Mouse (Mus musculus) testis, postnatal 14 days (tissue): ENCODE measurements around the gene Flt3.

Source experiments
- DNase-seq: peaks from one replicate; pipeline ENCODE4 v3.0.0; 2021; ENCODE audit warnings: low spot score

Flt3 gene

DNA sequence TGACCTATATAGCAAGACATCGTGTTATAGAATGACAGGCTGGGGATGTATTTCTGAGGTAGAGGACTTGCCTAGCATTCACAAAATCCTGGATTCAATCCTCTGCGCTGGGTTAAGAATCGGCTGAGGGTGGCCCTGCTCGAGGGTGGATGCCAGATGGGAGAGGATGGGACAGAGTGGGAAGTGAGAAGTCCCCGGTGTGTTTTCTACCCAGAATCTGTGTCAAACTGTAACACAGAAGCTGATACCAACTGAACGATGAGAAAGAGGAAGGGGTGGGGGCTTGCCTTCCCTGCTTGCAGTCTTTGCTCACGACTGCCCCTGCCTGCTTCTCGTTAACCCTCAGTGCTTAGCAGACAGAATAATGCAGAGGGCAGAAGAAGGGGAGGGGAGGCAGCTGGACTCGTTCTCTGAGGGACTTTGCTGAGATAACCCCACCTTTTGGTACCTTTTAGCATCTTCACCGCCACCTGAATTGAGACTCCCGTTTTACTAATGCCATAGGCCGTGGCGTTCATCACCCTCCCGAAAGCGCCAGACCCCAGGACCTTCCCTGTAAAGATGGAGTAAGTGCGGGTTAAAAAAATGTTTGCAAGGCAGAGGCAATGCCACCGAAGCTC, 46.0 kb downstream of the Flt3 start:
- DNase-seq = no peak

DNA sequence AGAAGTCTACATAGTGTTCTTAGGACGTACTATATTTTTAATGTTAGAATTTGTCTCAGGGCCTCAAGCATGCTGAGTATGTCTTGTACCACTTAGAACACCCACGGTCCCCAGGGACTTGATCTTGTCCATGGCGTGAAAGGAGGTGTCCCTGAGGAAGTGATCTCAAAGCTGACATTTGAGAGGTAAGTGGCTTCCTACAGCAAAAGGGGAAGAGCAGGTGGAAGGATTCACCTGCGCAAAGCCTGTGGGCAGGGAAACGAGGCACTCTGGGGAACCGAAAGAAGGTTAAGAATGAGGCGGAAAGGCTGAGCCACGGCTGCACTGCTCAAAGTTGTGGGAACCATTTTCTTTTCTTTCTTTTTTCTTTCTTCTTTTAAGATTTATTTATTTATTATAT, 48.4 kb downstream of the Flt3 start:
- DNase-seq = no peak

DNA sequence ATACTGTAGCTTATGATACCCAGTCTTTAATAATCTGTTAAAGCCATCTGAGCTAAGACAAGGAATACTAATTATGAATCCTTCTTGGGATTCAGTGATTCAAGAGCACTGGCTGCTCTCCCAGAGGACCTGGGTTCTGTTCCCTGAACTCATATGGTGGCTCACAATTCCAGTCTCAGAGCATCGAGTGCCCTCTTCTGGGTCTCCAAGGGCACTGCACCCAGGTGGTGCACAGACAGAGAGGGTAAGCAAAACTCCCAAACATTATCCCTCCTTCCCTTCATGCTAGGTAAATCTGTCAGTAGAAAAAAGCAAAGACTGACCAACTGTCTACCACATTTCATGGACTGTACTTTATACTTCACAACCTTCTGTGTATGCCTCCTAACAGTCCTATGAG, 54.3 kb downstream of the Flt3 start:
- no peak for DNase-seq

DNA sequence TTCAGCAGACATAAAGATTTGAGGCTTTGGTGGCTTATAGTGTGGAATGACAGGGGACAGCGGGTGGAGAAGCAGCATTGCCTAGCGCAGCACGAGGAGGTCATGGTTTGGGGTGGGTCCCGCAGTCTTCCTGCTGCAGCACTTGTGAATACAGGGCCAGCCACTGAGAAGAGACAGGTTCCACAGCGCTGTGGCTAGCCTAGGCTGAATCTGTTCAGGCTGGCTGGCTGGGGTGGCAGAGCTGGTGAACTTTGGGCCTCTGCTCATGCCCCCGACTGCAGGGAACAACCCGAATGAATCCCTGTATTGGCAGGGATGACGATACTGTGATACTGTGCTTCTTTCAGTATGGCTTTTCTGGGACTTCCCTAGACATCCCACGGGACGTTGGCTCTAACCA, 56.4 kb downstream of the Flt3 start:
- no peak for DNase-seq

DNA sequence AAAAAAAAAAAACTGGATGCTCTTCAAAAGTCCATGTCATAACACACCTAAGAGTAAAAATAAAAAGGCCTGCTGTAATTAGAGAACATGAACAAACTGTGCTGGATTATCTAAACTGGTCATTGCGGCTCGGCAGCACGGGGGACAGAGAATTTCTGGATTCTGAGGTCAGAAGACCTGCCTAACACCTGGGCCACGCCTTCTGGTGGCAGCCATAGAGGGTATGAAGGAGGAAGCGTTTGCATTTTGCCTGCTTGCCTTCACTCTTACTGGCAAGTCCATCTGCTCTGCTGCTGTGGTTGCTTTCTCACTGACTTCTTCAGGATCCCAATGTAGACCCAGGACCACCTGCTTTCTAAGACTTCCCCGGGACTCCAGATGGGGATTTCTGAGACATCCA, 57.4 kb downstream of the Flt3 start:
- no peak for DNase-seq

DNA sequence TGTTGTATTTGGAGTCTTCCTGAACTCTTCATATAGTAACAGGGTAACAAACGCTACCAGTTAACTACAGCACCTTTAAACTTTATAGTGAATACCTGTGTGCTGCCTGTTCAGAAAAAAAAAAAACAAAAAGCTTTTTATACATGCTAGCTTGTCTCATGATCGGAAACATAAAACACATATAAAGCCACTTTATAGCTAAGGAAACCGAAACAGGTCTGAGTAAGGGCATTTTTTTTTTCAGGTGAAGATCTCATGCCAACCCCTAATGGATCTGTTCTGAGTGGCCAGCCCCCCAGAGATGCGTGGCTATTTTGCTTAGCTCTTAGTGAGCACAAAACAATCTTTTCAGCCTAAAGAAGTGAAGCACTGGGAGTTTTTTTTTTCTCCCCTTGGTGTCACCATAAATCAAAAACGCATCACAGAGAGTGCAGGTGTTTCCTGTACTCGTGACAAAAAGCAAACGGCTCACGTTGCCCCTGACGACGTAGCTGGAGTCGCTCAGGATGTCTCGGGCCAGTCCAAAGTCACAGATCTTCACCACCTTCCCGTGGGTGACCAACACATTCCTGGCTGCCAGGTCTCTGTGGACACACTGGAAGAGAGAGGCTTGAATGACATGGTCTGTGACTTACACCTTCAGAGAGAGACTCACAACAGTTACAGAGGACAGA, 59.4 kb downstream of the Flt3 start:
- no peak for DNase-seq

DNA sequence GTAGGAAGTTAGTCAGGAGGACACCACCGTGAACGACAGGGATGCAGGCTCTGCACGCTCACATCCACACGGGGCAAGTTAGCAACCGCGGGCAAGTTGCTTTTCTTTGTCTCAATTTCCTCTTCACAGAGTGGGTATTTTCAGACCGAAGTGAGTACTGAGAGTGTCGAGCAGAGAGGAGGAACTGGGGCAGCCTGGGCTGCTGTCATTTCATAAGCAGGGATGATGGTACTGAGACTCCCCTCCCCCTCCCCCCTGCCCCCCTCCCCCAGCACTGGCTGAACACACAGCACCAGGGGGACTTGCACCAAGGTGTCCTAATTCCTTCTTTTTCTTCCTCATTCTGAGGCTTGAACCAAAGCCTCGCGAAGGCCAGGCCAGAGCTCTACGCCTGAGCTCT, 60.7 kb downstream of the Flt3 start:
- DNase-seq = no peak

DNA sequence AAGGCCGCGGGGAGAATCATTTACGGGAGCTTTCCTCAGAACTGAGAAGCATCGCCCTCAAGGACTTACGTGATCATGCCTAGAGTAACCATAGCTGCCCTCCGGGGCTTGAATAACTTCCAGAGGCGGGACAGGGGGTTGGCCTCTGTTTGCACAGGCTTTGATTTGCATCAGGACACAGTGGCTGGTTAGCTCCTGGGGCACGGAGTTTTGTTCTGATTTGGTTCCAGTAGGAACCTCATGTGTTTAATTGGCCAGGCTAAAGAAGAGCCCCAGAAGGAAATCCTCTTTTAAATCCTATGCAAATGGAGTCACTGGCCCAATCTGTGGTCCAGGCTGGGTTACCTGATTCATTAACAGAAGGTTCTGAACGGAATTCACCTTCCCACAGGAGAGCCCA, 61.3 kb downstream of the Flt3 start:
- DNase-seq = no peak

DNA sequence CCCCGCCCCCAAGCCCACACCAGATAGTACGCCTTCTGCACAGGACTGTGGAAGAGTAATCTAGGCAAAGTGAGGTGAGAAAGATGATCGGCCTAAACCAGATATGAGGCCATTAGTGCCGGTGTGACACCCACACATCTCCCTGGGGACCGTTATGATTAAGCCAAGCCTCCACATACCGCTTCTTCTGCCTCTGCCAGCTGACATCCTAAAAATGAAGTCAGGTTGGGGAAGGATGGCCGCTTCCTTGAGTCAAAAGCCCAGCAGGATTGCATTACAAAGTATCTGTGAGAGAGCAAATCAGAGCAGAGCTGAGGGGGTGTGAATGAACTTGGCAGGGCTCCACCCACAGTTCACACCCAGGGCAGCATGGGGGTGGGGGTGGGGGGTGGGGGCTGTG, 67.6 kb downstream of the Flt3 start:
- DNase-seq = peak; percentile 16

DNA sequence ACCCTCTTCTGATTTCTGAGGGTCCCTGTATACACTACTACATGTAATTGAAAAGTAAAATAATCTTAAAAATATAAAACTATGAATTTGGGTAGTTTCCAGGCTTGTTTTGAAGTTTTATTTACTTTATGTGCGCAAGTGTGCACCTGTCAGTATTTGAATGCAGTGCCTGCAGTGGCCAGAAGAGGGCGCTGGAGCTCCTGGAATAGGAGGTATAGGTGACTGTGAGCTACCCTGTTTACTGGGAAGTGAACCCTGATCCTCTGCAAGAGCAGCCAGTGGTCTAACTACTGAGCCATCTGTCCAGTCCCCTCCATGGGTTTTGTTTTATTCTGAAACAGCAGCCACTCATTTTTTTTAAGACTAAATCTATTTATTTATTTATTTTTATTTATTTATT, 68.7 kb downstream of the Flt3 start:
- DNase-seq = peak; percentile 57

DNA sequence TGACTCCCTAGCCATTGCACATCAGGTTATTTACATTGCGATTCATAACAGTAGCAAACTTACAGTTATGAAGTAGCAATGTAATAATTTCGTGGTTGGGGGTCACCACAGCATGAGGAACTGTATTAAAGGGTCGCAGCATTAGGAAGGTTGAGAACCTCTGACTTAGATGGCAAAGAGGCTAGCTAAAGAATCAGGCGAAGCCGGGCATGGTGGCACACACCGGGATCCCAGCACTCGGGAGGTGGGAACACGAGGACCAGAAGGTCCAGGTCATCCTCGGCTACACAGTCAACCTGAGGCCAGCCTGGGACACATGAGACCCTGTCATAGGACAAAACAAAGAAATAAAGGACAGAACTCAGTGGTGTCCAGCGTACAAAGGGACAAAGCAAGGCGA, 70.3 kb downstream of the Flt3 start:
- no peak for DNase-seq

DNA sequence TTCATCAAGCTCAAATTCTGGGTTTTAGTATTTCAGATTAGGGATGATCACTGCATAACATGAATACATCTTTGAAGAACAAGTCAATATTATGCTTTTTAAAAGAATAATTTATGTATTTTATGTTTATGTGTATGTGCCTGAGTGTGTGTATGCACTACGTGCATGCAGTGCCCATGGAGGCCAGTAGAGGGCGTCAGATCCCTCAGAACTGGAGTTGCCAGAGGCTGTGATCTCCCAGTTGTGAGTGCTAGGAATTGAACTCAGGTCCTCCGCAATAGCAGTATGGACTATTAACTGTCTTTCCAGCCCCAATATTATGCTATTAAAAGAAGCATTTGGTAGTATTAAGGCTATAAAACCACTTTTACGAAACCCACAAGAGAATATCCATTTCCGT, 72.7 kb downstream of the Flt3 start:
- no peak for DNase-seq

DNA sequence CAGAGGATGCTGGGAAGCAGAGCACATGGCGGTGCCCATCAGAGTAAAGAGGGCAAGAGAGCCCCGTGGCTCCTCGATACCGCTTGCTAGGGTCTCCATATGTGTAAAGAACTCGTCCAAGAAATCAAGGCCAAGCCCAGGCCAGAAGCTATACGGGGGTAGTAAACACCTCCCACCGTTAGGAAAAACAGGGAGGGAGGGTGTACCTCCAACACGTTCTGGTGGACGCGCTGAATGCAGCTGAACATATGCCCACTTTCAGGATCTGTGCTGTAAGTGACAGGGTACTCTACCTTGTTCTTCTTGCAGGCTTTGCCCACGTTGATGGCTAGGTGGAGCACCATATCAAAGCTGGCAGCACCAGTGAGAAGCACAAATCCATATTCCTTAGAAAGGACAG, 74.4 kb downstream of the Flt3 start:
- DNase-seq = no peak

DNA sequence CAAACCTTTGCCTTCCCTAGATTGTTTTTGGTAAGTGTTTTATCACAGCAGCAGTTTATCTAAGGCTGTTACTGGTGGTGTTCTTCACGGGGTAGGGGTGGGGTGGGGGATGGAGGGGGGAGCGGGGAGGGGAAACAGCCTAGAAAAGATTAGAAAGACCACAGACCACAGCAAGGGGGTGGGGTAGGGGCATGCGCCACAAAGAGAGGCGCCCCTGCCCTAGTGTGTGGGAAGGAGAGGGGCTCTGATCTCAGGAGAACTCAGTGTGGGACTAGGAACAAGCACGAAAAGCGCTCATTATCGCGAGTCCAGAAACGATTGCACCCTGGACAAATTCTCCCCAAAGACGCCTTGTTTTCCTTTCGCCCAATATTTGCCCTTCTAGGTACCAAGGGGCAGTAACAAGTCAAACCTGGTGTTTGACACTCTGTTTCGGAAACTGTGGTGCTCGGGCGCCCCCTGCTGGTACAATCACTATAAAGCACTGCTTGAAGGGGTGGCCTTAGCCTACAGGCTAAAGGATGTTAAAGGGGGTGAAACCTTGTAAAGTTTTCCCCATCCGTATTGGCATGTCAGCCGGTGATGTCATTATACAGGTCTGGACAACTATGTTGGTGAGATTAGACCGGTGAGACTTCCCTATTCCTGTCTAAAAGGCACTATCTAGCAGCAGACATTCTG, 76.9 kb downstream of the Flt3 start:
- DNase-seq = peak; percentile 75

DNA sequence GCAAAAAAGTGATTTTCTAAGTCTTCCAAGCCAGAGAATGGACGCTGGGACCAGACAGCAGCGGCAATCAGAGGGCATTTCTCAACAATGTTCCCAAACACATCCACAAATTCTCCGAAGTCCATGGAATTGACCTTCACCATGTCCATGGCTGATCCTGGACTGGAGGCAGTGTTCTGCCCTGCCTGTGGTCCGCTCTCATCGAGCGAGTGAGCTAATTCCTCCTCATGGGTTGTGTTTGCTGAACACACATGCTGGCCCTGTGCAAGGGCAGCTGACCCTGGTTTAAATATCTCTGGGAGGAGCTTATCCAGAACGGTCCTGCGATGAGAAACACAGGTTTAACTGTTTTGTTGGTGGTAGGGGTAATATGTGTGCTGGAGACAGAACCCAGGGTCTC, 78.1 kb downstream of the Flt3 start, which contains the start of gene Urad:
TSS of gene Urad (minus strand) at position 258 of the 400 bp plus-strand sequence.
- DNase-seq = no peak

DNA sequence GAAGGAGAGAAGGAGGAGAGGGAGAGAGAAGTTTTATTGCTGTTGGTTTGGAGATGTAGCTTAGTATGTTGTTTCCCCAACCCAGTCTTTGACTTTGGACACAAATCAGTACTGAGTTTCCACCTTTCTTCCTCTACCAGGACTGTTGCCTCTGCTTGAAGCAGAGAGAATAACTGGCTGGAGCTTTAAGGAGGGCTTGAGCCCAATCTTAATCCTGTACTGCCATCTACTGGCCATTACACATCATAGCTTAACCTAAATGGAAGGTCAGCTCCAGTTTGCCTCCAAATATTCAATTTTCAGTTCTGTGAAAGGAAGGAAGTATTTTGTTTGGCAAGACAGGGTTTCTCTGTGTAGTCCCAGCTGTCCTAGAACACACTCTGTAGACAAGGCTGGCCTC, 80.6 kb downstream of the Flt3 start:
- DNase-seq = no peak

DNA sequence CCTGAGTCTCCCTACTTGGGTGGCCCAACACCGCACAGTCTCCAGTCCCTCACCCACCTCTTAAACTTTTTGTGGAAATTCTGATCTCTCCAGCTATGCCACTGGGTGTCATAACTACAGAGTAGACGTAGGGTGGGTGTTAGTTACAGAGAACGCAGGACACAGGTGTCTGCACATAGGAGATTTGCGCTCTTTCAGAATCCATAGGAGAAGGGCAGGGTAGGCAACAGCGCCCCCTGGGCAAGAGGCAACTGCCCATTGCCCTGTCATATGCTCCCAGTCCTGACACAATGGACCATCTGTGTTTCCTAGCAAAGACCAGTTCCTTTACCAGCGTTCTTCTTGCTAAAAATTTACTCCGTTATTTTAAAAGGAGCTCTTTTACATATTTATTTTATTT, 82.3 kb downstream of the Flt3 start:
- no peak for DNase-seq

DNA sequence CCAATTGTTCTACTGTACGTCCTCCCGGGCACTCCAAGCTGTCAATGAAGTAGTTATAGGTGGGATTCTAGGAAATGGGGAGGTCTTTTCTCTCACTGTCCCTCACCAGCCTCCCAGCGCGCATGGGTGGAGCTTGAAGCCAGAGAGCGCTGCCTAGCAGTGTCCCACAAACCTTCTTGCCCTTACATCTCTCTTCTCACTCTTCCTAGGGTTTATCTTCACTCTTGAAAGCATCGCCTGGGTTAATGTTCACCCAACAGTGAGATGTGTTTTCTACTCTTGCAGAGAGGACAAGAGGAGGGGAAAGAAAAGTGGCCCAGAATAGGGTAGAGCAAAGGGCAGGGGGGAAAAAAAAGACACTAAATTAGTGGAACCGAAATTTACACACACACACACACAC, 83.0 kb downstream of the Flt3 start:
- DNase-seq = no peak

DNA sequence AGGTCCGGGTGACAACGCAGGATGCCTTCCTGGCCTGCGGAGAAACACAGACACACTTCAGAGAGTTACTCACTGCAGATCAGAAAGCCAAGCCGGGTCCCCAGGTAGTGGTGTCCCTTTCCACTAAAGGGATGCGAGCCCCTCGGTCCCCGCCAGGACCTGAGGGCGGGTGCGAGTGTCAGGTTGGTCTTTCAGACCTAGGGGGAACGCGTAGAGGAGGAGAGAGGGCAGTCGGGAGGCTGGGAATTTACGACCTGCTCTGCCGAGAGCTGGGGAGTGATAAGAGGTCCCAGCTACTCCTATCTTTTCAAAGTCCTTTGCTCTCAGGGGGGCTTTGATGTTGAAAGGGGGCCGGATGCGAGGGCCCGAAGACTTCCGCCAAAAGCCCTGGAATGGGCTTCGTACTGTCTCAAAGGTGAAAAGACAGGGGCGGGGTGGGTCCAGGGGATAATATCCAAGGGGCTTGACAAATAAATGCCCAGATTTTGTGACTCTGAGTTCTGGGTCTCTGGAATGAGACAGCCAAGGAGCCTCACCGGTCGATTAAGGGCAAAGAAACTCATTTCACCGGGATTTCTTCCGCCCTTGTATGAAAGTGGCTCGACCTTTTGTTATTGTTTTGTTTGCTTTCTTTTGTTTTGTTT, 84.7 kb downstream of the Flt3 start:
- no peak for DNase-seq

DNA sequence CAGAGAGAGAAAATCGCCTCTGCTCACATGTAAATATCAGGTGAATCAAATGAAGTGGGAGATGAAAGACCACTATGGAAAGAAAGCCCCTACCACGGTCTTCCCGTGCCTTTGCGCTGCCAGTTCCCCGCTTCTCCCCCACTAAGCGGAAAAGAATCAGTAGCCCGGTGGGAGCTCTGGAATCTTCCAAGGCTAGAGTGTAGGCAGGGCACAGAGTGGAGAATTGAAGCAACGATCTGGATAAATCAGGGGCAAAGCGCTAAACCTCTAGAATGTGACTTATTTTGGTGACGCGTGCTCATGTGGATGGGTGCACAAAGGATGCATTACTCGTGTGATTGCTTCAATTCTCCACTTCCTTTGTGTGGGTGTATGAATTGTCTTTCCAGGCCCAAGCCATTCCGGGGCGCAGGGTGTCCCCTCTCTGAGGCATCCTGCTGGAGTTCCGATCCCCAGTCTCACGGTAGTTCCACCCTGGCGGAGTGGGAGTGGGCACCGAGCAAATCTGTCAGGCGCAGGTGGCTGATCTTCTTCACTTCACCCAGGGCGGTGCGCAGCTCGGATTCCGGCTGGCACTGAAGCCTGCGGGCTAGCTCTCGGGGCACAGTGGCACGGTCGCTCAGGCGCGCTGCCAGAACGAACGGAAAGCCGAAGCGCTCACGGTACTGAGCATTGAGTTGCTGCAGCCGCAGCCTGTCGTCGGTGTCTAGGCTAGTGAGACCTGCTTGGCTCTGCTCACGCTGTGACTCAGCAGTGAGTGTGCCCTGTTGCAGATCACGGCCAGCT, 85.5 kb downstream of the Flt3 start:
- DNase-seq = no peak

DNA sequence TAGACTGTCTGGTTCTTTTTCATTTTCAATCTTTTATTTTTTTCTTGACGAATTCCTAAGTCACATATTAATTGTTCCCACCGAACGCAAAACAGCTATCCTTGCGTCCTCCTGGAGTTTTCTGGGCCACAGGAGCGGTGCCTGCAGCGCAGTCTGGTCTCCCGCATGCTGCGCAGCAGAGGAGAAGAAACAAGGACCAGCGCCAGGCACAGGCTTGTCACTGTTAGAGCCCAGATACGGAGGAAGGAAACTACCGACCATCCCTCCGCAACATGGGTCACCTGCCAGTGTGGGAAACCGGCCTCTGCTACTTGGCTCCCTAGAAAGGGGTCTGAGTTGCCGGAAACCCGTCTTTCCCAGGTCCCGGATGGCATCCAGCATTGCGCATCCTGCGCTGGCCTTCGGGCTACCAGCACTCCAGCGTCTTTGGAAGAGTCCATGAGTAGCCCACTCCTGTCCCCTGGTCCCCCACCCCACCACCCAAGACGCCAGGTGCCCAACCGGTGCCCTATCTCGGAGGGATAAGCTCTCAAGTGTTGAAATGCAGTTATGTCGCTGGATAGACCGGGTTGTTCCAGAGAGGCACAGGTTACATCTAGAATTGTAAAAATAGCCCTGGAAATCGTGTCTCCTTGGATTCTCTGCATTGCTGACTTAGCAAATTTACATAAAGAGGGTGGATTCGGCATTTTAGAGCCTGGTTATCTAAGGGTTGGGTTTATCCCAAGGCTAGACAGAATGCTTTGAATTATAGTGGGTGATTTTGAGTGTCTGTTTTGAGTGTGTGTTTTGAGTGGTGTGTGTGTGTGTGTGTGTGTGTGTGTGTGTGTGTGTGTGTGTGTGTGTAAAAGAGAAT, 87.2 kb downstream of the Flt3 start:
- no peak for DNase-seq
